Mouse (Mus musculus) heart, postnatal 0 days (tissue): Measurements from ENCODE around the gene Hddc3.

ENCODE experiments used
- CTCF ChIP-seq: IDR thresholded peaks from 2 replicates; pipeline ENCODE4 v1.5.1; 2016; ENCODE audit warnings: antibody characterized with exemption, control low read depth, low read depth
- EP300 ChIP-seq: IDR thresholded peaks from 2 replicates; pipeline ENCODE4 v1.6.1; 2016; ENCODE audit warnings: antibody characterized with exemption, low read depth

DNA sequence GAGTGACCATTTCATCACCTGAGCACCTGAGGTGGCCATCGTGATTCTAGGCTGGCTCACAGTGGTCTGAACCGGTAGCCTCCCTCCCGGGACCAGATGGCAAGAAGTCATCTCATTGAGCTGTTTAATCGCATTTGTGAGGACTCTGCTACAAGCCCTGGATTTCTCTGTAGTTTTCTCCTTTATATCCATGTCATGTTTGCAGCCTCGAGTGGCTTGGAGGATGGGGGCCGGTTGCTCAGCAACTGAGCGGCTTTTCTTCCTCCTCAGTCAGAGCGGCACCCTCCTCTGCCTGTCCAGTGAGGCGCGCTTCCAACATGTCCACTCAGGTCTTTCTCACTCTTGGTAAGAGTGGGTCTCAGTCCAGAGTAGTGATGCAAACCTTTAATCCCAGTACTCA, 33.3 kb downstream of the Hddc3 start:
- TF ChIP-seq EP300 (no peak), CTCF (no peak)
